Mouse (Mus musculus): Measurements from ENCODE around the gene Plpp1. TPM values are rescaled to one million over a fixed set of nuclear protein-coding genes. Genes with fewer than 3 reads are reported as not detected.

The Plpp1 gene
- total RNA-seq, 2 experiments from 2014 or later = 253 to 287 TPM

GRCm38 (mm10) chr13:112811708-112812403, 11.3 kb downstream of the Plpp1 start:
- no peak for DNase-seq

DNA sequence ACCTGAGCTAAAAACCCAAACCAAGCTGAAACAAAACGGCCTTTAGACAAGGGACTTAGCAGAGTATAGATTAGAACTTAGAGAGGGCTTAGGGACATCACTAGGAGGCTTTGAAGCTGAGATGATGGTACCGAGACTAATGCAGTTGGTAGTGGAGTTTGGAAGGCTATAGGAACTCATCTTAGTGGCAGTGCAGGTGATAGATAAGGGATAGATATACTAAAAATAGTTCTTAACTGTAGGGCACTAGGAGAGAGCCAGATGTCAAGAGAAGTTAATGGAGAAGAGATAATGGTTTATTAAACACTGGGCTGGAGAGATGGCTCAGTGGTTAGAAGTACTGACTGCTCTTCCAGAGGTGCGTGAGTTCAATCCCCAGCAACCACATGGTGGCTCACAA, 15.4 kb downstream of the Plpp1 start:
- no peak for DNase-seq

DNA sequence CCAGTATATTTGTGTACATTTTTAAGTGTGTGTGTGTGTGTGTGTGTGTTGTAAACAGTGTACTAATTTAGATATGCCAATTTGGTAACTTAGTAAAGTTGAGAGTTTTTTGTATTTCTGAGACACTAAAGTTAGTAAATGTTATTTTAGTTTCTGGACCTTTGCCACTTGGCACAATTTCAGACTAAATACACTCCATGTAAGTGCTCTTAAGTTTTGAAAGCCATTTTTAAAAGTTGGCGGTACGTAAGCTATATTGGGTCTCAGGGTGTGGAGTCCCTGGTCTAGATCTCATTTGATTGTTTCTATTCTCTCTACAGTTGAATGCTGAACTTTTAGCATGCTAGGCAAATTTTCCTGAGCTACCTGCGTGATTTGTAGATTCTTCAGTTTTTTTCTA, 17.5 kb downstream of the Plpp1 start:
- DNase-seq = no peak

DNA sequence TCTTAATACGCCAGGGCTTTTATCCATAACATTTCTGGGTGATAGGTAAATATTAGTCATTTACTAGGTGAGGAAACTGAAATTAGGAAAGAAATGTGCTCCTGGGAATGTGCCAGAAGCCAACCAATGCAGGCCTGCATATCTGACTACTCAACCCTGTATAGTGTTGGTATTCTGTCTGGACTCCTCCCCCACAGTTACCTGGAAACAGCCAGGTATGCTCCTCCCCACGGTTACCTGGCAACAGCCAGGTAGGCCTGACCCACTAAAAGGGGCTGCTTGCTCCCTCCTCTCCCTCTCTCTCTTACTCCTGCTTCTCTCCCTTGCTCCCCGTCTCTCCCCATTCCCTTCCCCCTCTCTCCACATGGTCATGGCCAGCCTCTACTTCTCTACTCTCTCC, 21.8 kb downstream of the Plpp1 start:
- no peak for DNase-seq

DNA sequence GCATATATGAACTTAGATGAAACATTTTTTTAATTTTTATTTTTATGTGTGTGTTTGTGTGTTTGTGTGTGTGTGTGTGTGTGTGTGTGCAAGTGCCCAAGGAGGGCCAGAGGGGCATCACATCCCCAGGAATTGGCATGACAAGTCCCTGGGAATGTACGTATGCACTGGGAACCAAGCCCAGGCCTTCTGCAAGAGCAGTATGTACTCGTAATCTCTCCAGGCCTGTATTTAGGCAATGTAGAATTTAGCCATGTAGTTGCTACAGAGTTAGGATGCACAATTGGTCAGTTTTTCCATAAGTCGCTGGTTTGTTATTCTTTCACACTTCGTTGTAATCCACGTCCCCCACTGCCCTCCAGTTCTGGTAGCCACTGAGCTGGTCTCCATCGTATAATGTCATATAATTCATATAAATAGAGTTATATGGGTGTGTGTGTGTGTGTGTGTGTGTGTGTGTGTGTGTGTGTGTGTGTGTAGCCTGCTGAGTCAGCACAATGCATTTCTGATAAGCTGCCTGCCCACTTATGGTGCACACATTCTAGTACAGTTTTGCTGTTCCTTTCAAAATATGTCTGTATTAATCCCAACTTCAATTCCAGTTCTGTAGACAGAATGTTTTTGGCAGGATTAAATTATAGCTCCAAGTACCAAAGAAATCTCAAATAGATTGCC, 22.8 kb downstream of the Plpp1 start:
- DNase-seq = no peak

DNA sequence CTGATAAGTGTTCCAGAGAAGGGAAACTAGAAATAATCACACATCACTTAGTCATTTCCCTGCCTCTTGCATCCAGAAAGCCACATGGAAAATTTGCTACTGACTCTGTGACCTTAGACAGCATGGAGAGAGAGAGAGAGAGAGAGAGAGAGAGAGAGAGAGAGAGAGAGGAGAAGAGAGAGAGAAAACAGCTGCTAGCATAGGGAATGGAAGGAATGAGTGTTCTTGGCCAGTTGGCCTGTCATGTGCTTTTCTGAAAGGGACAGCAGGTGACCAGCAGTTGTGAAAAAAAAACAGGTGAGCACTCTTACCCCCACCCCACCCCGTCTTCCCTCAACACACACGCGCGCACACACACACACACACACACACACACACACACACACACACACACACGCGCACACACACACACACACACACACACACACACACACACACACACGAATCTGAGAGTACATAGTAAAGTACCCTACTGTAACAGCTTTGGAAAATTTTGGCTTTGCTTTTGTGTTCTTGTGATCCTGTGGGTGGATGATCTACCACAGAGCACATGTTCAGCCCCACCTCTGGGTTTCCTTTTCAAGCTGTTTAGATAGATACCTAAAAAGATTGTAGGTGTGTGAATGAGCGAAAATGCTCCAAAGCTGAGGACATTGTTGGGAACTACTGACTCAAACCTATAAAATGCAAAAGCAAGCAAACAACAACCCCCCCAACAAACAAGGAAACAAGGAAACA, 23.5 kb downstream of the Plpp1 start:
- no peak for DNase-seq

GRCm38 (mm10) chr13:112825479-112825878, 24.9 kb downstream of the Plpp1 start:
- no peak for DNase-seq

DNA sequence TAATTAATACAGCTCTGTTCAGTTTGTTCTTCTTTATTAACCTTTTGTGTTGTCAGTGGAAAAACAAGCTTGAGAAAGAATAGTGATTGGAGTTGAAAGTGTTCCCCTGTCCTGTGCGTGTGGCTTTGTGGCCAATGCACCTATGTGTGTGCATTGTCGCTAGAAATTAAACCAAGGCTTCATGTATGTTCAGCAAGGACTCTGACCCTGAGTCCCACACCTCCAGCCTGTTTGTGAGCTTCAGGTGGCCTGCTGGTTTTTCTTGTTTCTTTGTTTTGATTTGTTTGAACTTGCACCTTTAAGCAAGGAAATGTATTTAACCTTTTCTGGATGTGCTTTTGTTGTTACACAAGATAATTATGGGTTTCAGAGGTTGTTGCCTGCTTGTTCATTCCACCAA, 29.0 kb downstream of the Plpp1 start:
- DNase-seq = no peak

- no peak for DNase-seq
These were observed 32.0 kb downstream of the Plpp1 start for GRCm38 (mm10) chr13:112832589-112832988.

DNA sequence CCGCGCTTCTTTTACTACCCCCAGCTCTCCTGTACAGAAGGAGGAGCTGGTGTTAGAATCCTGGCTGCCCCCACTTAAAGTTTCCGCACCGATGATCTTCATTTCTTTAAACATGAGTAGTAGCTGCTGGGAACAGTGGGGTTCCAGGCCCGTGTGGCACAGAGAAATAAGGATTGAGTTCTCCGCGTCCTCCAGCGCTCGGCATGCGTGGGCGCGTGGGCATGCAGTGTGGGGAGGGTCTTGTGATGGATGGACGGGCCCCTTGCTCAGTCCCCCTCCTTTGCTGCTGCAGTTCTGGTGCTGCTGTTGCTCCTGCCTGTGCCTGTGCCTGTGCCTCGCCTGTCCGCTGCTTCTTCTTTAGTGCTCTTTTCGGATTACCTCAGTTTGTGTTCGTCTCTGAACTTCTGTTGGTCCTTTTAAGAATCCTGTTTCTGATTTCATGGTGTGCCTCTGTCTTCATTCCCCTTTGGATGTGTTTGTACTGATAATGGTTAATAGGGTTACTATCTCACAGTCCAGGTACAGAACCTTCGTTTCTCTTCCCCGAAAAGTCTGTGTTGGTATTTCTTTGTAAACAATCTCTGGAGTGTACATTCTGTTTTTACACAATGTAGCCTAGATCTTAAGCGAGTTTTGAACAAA, 32.8 kb downstream of the Plpp1 start:
- DNase-seq = no peak

DNA sequence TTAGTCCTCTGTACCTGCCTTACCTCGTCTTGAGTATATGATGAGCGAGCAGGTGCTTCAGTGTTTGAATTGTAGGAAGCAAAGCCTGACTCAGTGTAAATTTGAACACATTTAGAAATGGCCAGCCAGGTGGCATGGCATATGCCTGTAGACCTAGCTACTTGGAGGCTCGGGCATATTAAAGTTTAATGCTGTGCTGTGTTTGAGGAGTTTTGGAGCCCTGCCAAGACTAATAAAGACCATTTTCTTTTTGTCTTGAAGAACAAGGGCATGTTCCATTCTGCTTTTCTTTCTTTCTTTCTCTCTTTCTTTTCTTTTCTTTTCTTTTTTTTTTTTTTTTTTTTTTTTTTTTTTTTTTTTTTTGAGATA, 33.3 kb downstream of the Plpp1 start:
- DNase-seq = no peak

DNA sequence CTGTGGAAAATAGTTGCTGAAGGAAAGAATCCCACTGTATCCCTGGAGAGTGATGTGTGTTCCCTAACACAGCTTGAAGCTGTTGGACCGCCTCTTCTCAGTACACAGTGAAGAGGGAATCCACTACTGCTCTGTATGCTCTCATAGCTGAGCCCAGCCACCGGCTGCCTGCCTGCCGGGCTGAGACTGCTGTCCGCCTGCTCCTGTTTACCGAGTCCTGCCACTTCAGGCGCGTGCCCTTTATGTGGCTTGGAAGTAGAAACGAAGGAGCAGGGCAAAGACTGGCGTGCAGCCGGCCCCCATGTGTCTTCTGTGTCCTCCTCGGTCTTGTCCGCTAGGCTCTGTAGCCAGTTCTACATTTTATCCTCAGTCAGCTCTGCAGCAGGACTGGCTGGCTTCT, 34.5 kb downstream of the Plpp1 start:
- DNase-seq = no peak

GRCm38 (mm10) chr13:112836951-112837350, 36.4 kb downstream of the Plpp1 start:
- peak in 1 of 2 experiments; percentile 36 for DNase-seq

GRCm38 (mm10) chr13:112837621-112838155, 37.1 kb downstream of the Plpp1 start:
- DNase-seq = peak in 1 of 2 experiments; percentile 20

GRCm38 (mm10) chr13:112838562-112839232, 38.1 kb downstream of the Plpp1 start:
- DNase-seq = no peak

DNA sequence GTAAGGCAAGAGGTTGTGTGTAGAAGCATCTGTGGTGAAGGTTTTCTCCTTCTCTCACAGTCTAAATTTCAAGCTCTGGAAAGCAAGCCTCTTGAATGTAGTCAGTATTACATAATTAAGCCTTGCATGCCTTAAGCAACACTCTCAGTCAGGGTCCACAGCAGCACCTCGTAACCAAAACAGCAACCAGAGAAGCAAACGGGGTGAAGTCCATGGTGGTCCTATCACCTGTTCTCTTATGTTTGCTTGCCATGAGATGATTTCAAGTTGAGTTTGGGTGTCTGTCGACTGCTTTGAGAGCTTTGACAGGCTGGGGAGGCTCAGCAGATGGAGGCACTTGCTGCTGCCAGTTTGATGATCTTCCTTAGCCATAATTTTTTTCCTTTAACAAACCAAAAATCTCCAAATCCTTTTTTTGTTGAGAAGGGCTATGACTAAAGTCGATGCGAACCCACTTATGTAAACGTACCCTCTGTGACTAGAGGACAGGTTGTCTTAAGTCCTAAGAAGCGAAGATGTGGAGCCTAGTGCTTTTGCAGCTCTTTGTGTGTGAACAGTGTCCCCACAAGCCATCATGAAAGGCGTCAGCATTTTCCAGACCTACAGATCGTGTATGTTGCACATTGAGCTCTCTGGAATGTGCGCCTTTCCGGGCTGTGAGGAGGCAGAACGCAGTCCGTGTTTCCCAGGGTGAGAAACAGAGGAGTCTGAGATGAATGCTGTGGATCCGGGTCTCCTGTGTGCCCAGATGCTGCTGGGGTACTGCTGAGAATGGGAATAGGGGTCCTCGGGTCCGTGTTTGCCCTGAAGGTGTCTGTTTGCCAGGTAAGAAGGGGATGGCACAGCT, 39.9 kb downstream of the Plpp1 start:
- DNase-seq = no peak

GRCm38 (mm10) chr13:112845931-112846330, 45.3 kb downstream of the Plpp1 start:
- DNase-seq = peak in 1 of 2 experiments; percentile 52

GRCm38 (mm10) chr13:112853710-112854316, 53.2 kb downstream of the Plpp1 start:
- DNase-seq = no peak

DNA sequence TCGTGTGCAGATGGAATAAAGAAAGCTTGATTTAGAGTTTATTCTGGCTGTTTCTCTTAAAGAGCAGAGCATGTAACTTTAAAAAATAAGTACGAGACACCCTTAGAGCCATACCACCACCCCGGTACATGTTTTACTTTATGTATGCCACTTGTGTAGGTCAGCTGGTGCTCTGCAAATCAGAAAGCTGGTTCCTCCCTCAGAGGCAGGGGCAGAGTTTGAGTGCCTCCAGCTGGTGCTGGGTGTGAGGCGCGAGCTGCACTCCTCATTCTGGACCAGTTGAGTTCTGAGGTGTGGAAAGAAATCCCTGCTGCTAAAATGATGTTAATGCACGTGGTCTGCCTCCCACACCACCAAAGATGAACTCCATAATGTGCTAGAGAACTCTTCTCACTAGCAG, 53.8 kb downstream of the Plpp1 start:
- DNase-seq = no peak

DNA sequence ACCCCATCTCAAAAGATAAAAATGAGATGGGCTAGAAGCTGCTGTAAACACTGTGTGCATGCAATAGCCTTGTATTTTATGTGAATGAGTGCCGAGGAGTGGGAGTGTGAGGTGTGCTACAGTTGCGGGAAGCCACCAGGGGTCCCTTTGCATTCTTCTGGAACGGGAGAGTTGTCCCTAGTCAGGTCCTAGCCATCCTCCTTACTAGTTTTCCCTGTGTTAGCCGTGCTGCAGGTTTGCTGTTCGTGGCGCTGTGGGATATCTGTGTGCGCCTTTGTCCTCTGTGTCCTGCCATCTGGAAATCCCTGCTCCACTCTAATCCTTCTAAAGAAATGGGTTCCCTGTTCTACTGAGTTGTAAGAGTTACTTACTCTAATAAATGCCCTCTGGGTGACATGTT, 57.3 kb downstream of the Plpp1 start:
- DNase-seq = no peak

All from adrenal gland, postnatal 36 days (tissue).